Mouse (Mus musculus) erythroblast, embryonic 14.5 days (primary cell): Measurements from ENCODE around the gene Cox14.

Experiments used
- GATA1 ChIP-seq: IDR thresholded peaks from 2 replicates; pipeline ENCODE4 v1.6.1; 2012; ENCODE audit warnings: low read length, inconsistent platforms, mixed read lengths
- TAL1 ChIP-seq: IDR thresholded peaks from 3 replicates; pipeline ENCODE4 v1.6.1; 2012; ENCODE audit warnings: low read length, inconsistent platforms, mixed read lengths

DNA sequence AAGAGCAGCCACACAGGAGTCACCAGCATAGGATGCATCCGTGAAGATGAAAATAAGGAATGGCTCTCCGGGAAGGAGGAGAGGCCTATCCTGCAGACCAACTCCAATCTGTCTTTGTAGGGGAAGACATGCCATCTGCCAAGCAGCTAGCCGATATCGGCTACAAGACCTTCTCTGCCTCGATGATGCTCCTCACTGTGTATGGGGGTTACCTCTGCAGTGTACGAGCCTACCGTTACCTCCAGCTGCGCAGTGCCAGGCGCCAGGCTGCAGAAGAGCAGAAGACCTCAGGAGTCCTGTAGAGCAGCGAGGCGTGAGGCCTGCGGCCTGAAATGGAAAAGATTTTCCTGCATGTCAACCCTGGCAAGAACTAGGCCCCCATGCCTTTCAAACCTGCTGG is 2.1 kb downstream of the Cox14 start:
- no peak for TF ChIP-seq GATA1
- no peak for TF ChIP-seq TAL1
